Mouse (Mus musculus) C3H10T1/2 (cell line): ENCODE results near the gene 1500011B03Rik. TPM values are rescaled to one million over a fixed set of nuclear protein-coding genes. Genes with fewer than 3 reads are reported as not detected.

Experiments
- polyA plus RNA-seq, 2 experiments: library from polyadenylated mRNA; unstranded; fragments of >200 nt; fragmentation: generic; extraction: Trizol; gene quantifications; one replicate each; pipeline ENCODE4 v1.2.1; 2012; ENCODE audit warnings: missing spikeins in 2 of 2

Gene 1500011B03Rik
- 10 to 100 TPM; 41.9 to 54.5 TPM for polyA plus RNA-seq

GRCm38 (mm10) chr5:114822796-114823688 lies at the start of gene 1500011B03Rik:
1500011B03Rik (minus strand) TSS chr5:114823468.

GRCm38 (mm10) chr5:114858582-114858981 lies 35.3 kb upstream of the 1500011B03Rik start, which contains the start of gene Gm9936:
Gm9936 (minus strand) TSS chr5:114858682.

DNA sequence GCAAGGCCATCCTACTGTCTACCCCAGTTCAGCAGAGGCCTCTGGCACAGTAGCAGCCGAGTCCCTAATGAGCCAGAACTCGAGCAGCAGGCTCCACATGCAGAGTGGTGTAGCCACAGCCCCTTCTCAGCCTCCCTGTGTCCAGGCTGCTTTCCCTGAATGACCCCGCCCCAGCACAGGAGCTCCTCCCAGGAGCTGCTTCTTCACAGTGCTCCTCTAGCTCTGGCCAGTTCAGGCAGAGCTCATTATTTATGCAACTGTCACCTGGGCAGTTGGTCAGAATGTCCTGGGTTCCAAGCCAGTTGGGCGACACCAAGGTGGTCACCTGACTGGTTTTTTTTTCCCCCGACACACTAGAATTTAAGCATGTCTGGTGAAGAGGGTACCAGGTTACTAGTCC lies 30.1 kb upstream of the 1500011B03Rik start, which contains the start of gene 4930519G04Rik:
Gene 4930519G04Rik (plus strand): TSS at position 301 of the 400 bp plus-strand sequence.

GRCm38 (mm10) chr5:114775056-114775979 lies 48.0 kb downstream of the 1500011B03Rik start, which contains the start of gene Git2:
Git2 (minus strand) TSS chr5:114775517.

GRCm38 (mm10) chr5:114774403-114775051 lies 48.7 kb downstream of the 1500011B03Rik start, which contains the start of gene Ankrd13a:
Ankrd13a (plus strand) TSS chr5:114774677.

Other genes with a start within 250 kb of the 1500011B03Rik start
- gene Trpv4, start 165.0 kb downstream of the 1500011B03Rik start, polyA plus RNA-seq: 1 to 10 TPM; 1.3 to 3.0 TPM
- 10 to 100 TPM; 35.0 to 43.1 TPM for gene Gltp, start 132.5 kb downstream of the 1500011B03Rik start, polyA plus RNA-seq
- gene Tchp, start 115.7 kb downstream of the 1500011B03Rik start, polyA plus RNA-seq: 10 to 100 TPM in 1 of 2 experiments, 1 to 10 TPM in 1; 3.2 to 10.1 TPM
- 10 to 100 TPM; 23.7 to 41.4 TPM for gene Ankrd13a, start 48.8 kb downstream of the 1500011B03Rik start, polyA plus RNA-seq
- 10 to 100 TPM in 1 of 2 experiments, 1 to 10 TPM in 1; 4.6 to 21.3 TPM for gene Git2, start 48.0 kb downstream of the 1500011B03Rik start, polyA plus RNA-seq
- not detected for gene 4930519G04Rik, start 30.2 kb upstream of the 1500011B03Rik start, polyA plus RNA-seq
- not detected for gene Gm9936, start 35.2 kb upstream of the 1500011B03Rik start, polyA plus RNA-seq
- 1 to 10 TPM in 1 of 2 experiments, under 1 TPM in 1; 0.15 to 7.8 TPM for gene Oasl2, start 73.5 kb upstream of the 1500011B03Rik start, polyA plus RNA-seq
- under 1 TPM; 0.07 to 0.08 TPM for gene Oasl1, start 99.8 kb upstream of the 1500011B03Rik start, polyA plus RNA-seq
- gene 2210016L21Rik, start 118.7 kb upstream of the 1500011B03Rik start, polyA plus RNA-seq: 10 to 100 TPM; 17.2 to 33.9 TPM
- not detected for gene Hnf1a, start 147.6 kb upstream of the 1500011B03Rik start, polyA plus RNA-seq
- 10 to 100 TPM in 1 of 2 experiments, 1 to 10 TPM in 1; 10.0 to 36.4 TPM for gene Sppl3, start 187.7 kb upstream of the 1500011B03Rik start, polyA plus RNA-seq